Mouse (Mus musculus): ENCODE measurements at regions not wholly inside any gene's neighbourhood (a gene's known extent, or its start where the extent isn't known, plus 50 kb on each side); places are given as distances from the start of the nearest gene placed in this dataset.

DNA sequence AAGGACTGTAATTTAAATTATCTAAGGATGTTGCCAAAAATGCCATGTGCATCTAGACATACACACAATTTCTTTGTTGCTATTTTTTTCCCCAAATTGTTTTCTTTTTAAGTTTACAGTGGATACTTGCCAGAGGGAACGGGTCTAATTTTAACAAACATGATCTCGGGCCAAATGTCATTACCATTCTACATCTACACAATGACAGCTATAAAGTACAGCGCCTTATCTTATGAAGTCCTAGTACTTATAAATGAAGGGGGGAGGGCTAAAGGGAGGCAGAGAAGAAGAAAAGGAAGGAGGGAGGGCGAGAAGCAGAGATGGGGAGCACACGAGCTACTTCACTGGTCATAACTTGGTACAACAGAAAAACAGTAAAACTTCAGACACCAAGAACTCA, 89.4 kb upstream of the Paip1 start:
- WGBS, result 80% methylated on average over 5 of the region's 5 CpGs

DNA sequence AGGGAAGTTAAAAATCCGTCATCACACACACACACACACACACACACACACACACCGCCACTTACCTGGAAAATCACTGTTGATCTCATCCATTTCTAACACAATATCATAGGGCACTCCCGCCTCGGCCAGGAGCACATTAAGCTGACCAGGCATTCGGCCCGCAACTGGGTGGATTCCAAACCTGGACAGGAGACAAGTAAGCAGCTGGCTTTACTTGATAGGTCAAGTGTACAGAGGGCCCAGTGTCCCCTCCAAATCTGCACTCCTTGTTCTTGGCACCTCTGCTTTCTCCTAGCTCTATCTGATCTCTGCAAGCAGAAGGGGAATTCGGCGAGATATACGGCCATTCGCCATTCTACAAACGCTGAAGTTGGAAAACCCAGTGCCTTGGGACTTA, 88.6 kb upstream of the Paip1 start:
- Histone ChIP-seq H3K9me3 (ENCODE audit: control insufficient read depth, low read length) (no peaks in the 10 kb centered on the region), H3K4me2 (ENCODE audit: low read depth, low read length, severe bottlenecking) (no peak overlapping the region), H3K27me3 (ENCODE audit: control insufficient read depth, insufficient read depth, low read length) (no peaks in the 10 kb centered on the region), H3K4me1 (replicated peaks; ENCODE audit: control insufficient read depth, insufficient read depth, low read length) (no peaks in the 10 kb centered on the region), H3K9ac (ENCODE audit: low read length) (no peak overlapping the region), H3K27ac (ENCODE audit: low read depth, low read length) (no peak overlapping the region), H3K36me3 (ENCODE audit: control insufficient read depth, insufficient read depth, low read length) (no peaks in the 10 kb centered on the region; the same call in 1 of the 2 replicates), H3K4me3 (ENCODE audit: low read depth, low read length) (no peak overlapping the region)
- DNase-seq (ENCODE audit: low spot score) (no peak), ATAC-seq (replicated peaks; ENCODE audit: low FRiP score) (no peak)
- 95% methylated on average over 11 of the region's 11 CpGs for WGBS

More for the DNA sequence above, 89.4 kb upstream of the Paip1 start:
- Histone ChIP-seq H3K9me3 (ENCODE audit: control insufficient read depth, low read length) (no peaks in the 10 kb centered on the region), H3K36me3 (ENCODE audit: control insufficient read depth, insufficient read depth, low read length) (no peaks in the 10 kb centered on the region; the same call in 1 of the 2 replicates), H3K27me3 (ENCODE audit: control insufficient read depth, insufficient read depth, low read length) (no peaks in the 10 kb centered on the region), H3K9ac (ENCODE audit: low read length) (no peak overlapping the region), H3K4me2 (ENCODE audit: low read depth, low read length, severe bottlenecking) (no peak overlapping the region), H3K4me3 (ENCODE audit: low read depth, low read length) (no peak overlapping the region), H3K4me1 (replicated peaks; ENCODE audit: control insufficient read depth, insufficient read depth, low read length) (no peaks in the 10 kb centered on the region), H3K27ac (ENCODE audit: low read depth, low read length) (no peak overlapping the region)
- no peak for ATAC-seq (replicated peaks; ENCODE audit: low FRiP score)
- no peak for DNase-seq (ENCODE audit: low spot score)

DNA sequence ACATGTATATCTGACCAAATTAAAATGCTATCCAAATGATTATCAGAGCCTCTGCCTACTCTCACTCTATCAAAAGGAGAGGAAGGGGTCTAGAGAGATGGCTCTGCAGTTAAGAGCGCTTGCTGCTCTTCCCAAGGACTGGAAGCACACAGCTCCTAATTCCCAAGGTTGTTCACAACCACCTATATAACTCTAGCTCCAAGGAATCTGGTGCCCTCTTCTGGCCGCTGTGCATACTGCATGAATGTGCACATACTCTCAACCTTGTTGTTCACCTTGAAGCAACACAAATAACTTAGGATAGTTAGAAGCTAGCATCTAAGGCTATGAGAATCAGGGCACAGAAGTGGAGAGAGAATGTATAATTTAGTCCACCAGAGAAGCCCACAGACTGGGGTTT, 86.6 kb upstream of the Paip1 start:
- Histone ChIP-seq H3K4me1 (replicated peaks; ENCODE audit: control insufficient read depth, insufficient read depth, low read length) (no peaks in the 10 kb centered on the region), H3K36me3 (ENCODE audit: control insufficient read depth, insufficient read depth, low read length) (no peaks in the 10 kb centered on the region; the same call in 1 of the 2 replicates), H3K4me2 (ENCODE audit: low read depth, low read length, severe bottlenecking) (no peak overlapping the region), H3K9me3 (ENCODE audit: control insufficient read depth, low read length) (no peaks in the 10 kb centered on the region), H3K27me3 (ENCODE audit: control insufficient read depth, insufficient read depth, low read length) (no peaks in the 10 kb centered on the region), H3K4me3 (ENCODE audit: low read depth, low read length) (no peak overlapping the region), H3K27ac (ENCODE audit: low read depth, low read length) (no peak overlapping the region), H3K9ac (ENCODE audit: low read length) (no peak overlapping the region)
- WGBS, result 36% methylated on average over 2 of the region's 2 CpGs
- peak; percentile 80 for DNase-seq (ENCODE audit: low spot score)
- ATAC-seq (replicated peaks; ENCODE audit: low FRiP score), result peak; percentile 67

DNA sequence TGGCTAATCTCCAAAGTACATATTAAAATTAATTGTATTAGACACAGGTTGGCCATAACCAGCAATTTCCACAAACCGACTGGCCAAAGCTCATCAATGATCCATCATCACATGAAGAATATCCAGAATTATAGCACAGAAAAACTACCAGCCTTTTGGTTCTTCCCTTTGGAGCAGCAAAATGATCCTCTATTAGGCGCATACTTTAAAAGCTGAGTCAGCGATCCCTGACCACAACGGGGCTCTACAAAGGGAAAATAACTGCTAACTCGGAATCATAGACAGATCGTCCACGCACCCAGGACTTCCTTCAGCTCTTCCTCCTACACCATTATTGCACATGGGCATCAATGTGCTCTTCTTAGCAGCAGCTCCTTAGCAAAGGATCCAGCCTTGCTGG, 85.6 kb upstream of the Paip1 start:
- Histone ChIP-seq H3K4me3 (ENCODE audit: low read depth, low read length) (no peak overlapping the region), H3K27me3 (ENCODE audit: control insufficient read depth, insufficient read depth, low read length) (no peaks in the 10 kb centered on the region), H3K4me1 (replicated peaks; ENCODE audit: control insufficient read depth, insufficient read depth, low read length) (no peaks in the 10 kb centered on the region), H3K4me2 (ENCODE audit: low read depth, low read length, severe bottlenecking) (no peak overlapping the region), H3K27ac (ENCODE audit: low read depth, low read length) (no peak overlapping the region), H3K9me3 (ENCODE audit: control insufficient read depth, low read length) (no peaks in the 10 kb centered on the region), H3K9ac (ENCODE audit: low read length) (no peak overlapping the region), H3K36me3 (ENCODE audit: control insufficient read depth, insufficient read depth, low read length) (no peaks in the 10 kb centered on the region; the same call in 1 of the 2 replicates)
- ATAC-seq (replicated peaks; ENCODE audit: low FRiP score) (no peak), DNase-seq (ENCODE audit: low spot score) (no peak)
- WGBS, result 93% methylated on average over 7 of the region's 7 CpGs

DNA sequence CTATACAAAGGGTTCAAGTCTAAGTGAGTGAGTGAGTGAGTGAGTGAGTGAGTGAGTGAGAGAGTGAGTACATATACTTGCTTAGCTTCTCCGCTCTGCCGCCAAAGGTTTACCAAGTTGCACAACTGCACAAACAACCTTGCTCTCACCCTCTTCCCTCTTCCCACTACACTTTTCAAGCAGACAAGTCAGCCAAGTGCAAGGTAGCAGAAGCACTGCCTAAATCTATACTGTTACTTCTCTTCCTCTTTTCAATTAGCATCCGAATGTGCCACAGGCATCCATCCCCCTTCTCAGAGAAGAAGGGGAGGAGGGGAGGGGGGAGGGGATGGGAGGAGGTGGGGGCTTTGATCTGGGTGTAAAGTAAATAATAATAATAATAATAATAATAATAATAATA, 80.4 kb upstream of the Paip1 start:
- H3K36me3 ChIP-seq (ENCODE audit: control insufficient read depth, insufficient read depth, low read length), result no peaks in the 10 kb centered on the region
- H3K4me3 ChIP-seq (ENCODE audit: low read depth, low read length), result no peak overlapping the region
- no peak overlapping the region for H3K27ac ChIP-seq (ENCODE audit: low read depth, low read length)
- no peaks in the 10 kb centered on the region for H3K27me3 ChIP-seq (ENCODE audit: control insufficient read depth, insufficient read depth, low read length)
- DNase-seq (ENCODE audit: low spot score) (no peak), ATAC-seq (replicated peaks; ENCODE audit: low FRiP score) (no peak)
- WGBS, result 86% methylated on average over 3 of the region's 3 CpGs
- H3K9me3 ChIP-seq (ENCODE audit: control insufficient read depth, low read length), result no peaks in the 10 kb centered on the region
- H3K9ac ChIP-seq (ENCODE audit: low read length), result no peak overlapping the region
- H3K4me1 ChIP-seq (replicated peaks; ENCODE audit: control insufficient read depth, insufficient read depth, low read length), result no peaks in the 10 kb centered on the region
- no peak overlapping the region for H3K4me2 ChIP-seq (ENCODE audit: low read depth, low read length, severe bottlenecking)

DNA sequence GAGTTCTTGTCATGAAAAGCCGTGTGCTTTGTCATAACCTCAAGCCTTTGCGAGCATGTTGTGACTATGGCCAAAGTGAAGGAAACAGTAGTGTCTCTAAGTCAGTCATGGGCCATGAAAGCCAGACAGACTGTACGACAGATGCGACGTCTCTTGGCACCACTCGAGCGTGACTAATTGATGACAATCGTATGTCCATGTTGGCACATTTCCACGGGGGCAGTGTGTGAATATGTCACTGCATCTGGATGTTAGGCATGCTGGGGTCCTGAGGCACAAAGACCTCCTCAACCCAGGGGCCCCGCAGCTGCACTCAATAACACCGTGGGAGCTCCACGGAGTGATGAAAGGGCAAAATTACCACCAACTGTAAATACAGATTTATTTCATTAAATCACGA, 77.1 kb upstream of the Paip1 start:
- DNase-seq (ENCODE audit: low spot score) (no peak), ATAC-seq (replicated peaks; ENCODE audit: low FRiP score) (no peak; the same call in 1 of the 2 replicates)

DNA sequence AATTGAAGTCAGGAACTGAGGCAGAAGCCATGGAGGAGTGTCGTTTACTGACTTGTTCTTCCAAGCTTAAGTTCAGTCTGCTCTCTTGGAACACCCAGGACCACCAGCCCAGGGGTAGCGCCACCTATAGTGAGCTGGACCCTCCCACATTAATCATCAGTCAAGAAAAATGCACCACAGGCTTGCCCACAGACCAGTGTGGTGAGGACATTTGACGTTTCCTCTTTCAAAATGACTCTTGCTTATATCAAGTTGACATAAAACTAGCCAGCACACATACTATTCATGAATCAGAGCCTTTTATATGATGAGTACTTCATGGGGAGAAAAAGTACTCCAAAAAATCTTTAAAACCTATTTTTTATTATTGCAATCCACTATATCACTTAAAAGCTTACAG, 69.7 kb upstream of the Paip1 start:
- Histone ChIP-seq H3K36me3 (ENCODE audit: control insufficient read depth, insufficient read depth, low read length) (peaks cover 6% of the 10 kb centered on the region; the same call in 1 of the 2 replicates), H3K27me3 (ENCODE audit: control insufficient read depth, insufficient read depth, low read length) (no peaks in the 10 kb centered on the region), H3K9me3 (ENCODE audit: control insufficient read depth, low read length) (no peaks in the 10 kb centered on the region), H3K4me2 (ENCODE audit: low read depth, low read length, severe bottlenecking) (no peak overlapping the region), H3K4me1 (replicated peaks; ENCODE audit: control insufficient read depth, insufficient read depth, low read length) (no peaks in the 10 kb centered on the region), H3K9ac (ENCODE audit: low read length) (no peak overlapping the region), H3K4me3 (ENCODE audit: low read depth, low read length) (no peak overlapping the region), H3K27ac (ENCODE audit: low read depth, low read length) (no peak overlapping the region)
- WGBS, result 85% methylated on average over 3 of the region's 3 CpGs
- ATAC-seq (replicated peaks; ENCODE audit: low FRiP score) (no peak), DNase-seq (ENCODE audit: low spot score) (no peak)

More for the DNA sequence above, 77.1 kb upstream of the Paip1 start:
- Histone ChIP-seq H3K4me3 (ENCODE audit: low read depth, low read length) (no peak overlapping the region), H3K9ac (ENCODE audit: low read length) (no peak overlapping the region), H3K27me3 (ENCODE audit: control insufficient read depth, insufficient read depth, low read length) (no peaks in the 10 kb centered on the region), H3K9me3 (ENCODE audit: control insufficient read depth, low read length) (no peaks in the 10 kb centered on the region), H3K4me2 (ENCODE audit: low read depth, low read length, severe bottlenecking) (no peak overlapping the region), H3K36me3 (ENCODE audit: control insufficient read depth, insufficient read depth, low read length) (no peaks in the 10 kb centered on the region), H3K27ac (ENCODE audit: low read depth, low read length) (no peak overlapping the region), H3K4me1 (replicated peaks; ENCODE audit: control insufficient read depth, insufficient read depth, low read length) (no peaks in the 10 kb centered on the region)
- 71% methylated on average over 13 of the region's 13 CpGs for WGBS

DNA sequence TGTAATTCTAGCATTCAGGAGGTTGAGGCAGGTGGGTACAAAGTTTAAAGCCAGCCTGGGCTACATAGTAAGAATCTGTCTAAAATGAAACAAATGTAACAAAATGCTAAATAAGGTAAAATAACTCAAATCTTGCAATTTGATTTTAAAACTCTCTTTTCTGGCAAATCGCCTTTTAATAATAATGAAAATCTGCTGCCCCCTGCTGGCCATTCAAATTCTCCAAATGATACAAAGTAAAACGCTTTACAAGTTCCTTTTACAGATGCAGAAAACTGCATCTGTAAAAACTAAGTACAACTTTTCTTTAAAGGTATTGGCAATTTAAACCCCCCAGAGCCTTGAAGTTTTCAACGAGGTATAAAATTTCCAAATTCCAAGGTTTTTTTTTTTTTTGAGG, 65.0 kb upstream of the Paip1 start:
- Histone ChIP-seq H3K9ac (ENCODE audit: low read length) (no peak overlapping the region), H3K9me3 (ENCODE audit: control insufficient read depth, low read length) (no peaks in the 10 kb centered on the region), H3K4me3 (ENCODE audit: low read depth, low read length) (no peak overlapping the region), H3K27ac (ENCODE audit: low read depth, low read length) (no peak overlapping the region), H3K4me2 (ENCODE audit: low read depth, low read length, severe bottlenecking) (no peak overlapping the region), H3K4me1 (replicated peaks; ENCODE audit: control insufficient read depth, insufficient read depth, low read length) (no peaks in the 10 kb centered on the region), H3K36me3 (ENCODE audit: control insufficient read depth, insufficient read depth, low read length) (peaks cover 2% of the 10 kb centered on the region; the same call in 1 of the 2 replicates), H3K27me3 (ENCODE audit: control insufficient read depth, insufficient read depth, low read length) (no peaks in the 10 kb centered on the region)
- DNase-seq (ENCODE audit: low spot score) (no peak), ATAC-seq (replicated peaks; ENCODE audit: low FRiP score) (no peak)
- 61% methylated on average over 3 of the region's 3 CpGs for WGBS

DNA sequence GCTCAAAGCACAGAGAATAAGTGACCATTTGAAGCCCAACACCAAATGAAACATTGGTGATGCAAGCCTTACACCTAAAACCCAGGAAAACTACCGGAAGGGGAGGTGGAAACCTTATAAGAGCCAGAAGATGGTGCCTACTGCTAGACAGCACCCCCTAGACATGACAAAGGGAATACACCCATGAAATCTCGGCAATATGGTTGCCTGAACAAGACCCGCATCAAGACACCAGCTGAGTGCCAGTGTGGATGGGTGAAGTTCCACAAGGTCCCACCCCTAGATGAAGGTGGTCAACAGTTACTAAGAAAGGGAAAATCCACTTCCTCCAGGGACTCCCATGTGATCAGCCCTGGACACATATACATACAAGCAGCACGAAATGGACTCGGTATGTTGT, 64.2 kb upstream of the Paip1 start:
- peaks cover 2% of the 10 kb centered on the region; the same call in 1 of the 2 replicates for H3K36me3 ChIP-seq (ENCODE audit: control insufficient read depth, insufficient read depth, low read length)
- no peaks in the 10 kb centered on the region for H3K9me3 ChIP-seq (ENCODE audit: control insufficient read depth, low read length)
- peak; percentile 23; the same call in 1 of the 2 replicates for ATAC-seq (replicated peaks; ENCODE audit: low FRiP score)
- H3K27ac ChIP-seq (ENCODE audit: low read depth, low read length), result no peak overlapping the region
- H3K4me1 ChIP-seq (replicated peaks; ENCODE audit: control insufficient read depth, insufficient read depth, low read length), result no peaks in the 10 kb centered on the region
- H3K4me3 ChIP-seq (ENCODE audit: low read depth, low read length), result no peak overlapping the region
- WGBS, result 87% methylated on average over 5 of the region's 5 CpGs
- no peak overlapping the region for H3K9ac ChIP-seq (ENCODE audit: low read length)
- H3K4me2 ChIP-seq (ENCODE audit: low read depth, low read length, severe bottlenecking), result no peak overlapping the region
- DNase-seq (ENCODE audit: low spot score), result no peak
- H3K27me3 ChIP-seq (ENCODE audit: control insufficient read depth, insufficient read depth, low read length), result no peaks in the 10 kb centered on the region
